10 mouse cellular contexts compared by ENCODE assay signal in genomic region chr5:140282376-140282775, GRCm38 (mm10). TPM values are rescaled to one million over a fixed set of nuclear protein-coding genes. Genes with fewer than 3 reads are reported as not detected.
A peak's percentile ranks its signal among the peaks of the same experiment; 100 is the strongest.
DNase-seq lines count a peak whose midpoint lies in the region; ATAC-seq lines count a peak whose summit lies in the region.
"Had no signal": no experiment of that assay in that cellular context is flagged by ENCODE, and none has a peak within 500 bp of the region (broad histone marks: within the 10 kb centered on the region; RNA-seq: fewer than 3 reads in every experiment).

No protein-coding gene starts in this region.

- 0 out of 2 replicates have a peak overlapping the region, but pooled peaks have one; percentile 30 for H3K27ac ChIP-seq in hindbrain, embryonic 13.5 days
- H3K27ac ChIP-seq in hindbrain, embryonic 12.5 days, result no peak overlapping the region
- H3K27ac ChIP-seq in limb, embryonic 10.5 days, result 0 out of 2 replicates have a peak overlapping the region, but pooled peaks have one; percentile 2
- H3K27ac ChIP-seq: heart, embryonic 13.5 days had no signal

- WGBS in hindbrain, embryonic 13.5 days, result 75% methylated on average over 8 of the region's 8 CpGs
- WGBS in hindbrain, embryonic 12.5 days, result 75% methylated on average over 8 of the region's 8 CpGs
- WGBS in limb, embryonic 10.5 days, result 73% methylated on average over 8 of the region's 8 CpGs

- H3K4me2 ChIP-seq in hindbrain, embryonic 13.5 days, result no peak overlapping the region
- H3K4me2 ChIP-seq in hindbrain, embryonic 12.5 days (replicated peaks), result no peak overlapping the region
- H3K4me2 ChIP-seq: heart, embryonic 13.5 days had no signal

- H3K9me3 ChIP-seq in hindbrain, embryonic 13.5 days, result no peaks in the 10 kb centered on the region
- no peaks in the 10 kb centered on the region for H3K9me3 ChIP-seq in hindbrain, embryonic 12.5 days (replicated peaks)
- H3K9me3 ChIP-seq in limb, embryonic 10.5 days (replicated peaks), result no peaks in the 10 kb centered on the region
- H3K9me3 ChIP-seq: heart, embryonic 13.5 days had no signal

- no peak for ATAC-seq in hindbrain, embryonic 13.5 days (ENCODE audit: low FRiP score)
- ATAC-seq in hindbrain, embryonic 12.5 days (ENCODE audit: low FRiP score), result no peak
- no peak for ATAC-seq in megakaryocyte, adult 5-6 weeks (ENCODE audit: poor library complexity, severe bottlenecking)
- ATAC-seq: Patski had no signal

- peaks cover 20% of the 10 kb centered on the region; the same call in 1 of the 2 replicates for H3K36me3 ChIP-seq in hindbrain, embryonic 13.5 days
- peaks cover 20% of the 10 kb centered on the region; the same call in 1 of the 2 replicates for H3K36me3 ChIP-seq in hindbrain, embryonic 12.5 days
- H3K36me3 ChIP-seq in limb, embryonic 10.5 days, result peaks cover 90% of the 10 kb centered on the region

- H3K27me3 ChIP-seq in hindbrain, embryonic 13.5 days, result no peaks in the 10 kb centered on the region
- H3K27me3 ChIP-seq in hindbrain, embryonic 12.5 days, result no peaks in the 10 kb centered on the region
- no peaks in the 10 kb centered on the region for H3K27me3 ChIP-seq in limb, embryonic 10.5 days (ENCODE audit: low read depth, poor library complexity, severe bottlenecking)
- H3K27me3 ChIP-seq: heart, embryonic 13.5 days; Patski had no signal

- no peak overlapping the region for H3K9ac ChIP-seq in hindbrain, embryonic 13.5 days
- no peak overlapping the region for H3K9ac ChIP-seq in hindbrain, embryonic 12.5 days
- H3K9ac ChIP-seq: heart, embryonic 13.5 days had no signal

- peaks cover 11% of the 10 kb centered on the region; the same call in 1 of the 2 replicates for H3K4me1 ChIP-seq in hindbrain, embryonic 13.5 days (replicated peaks)
- H3K4me1 ChIP-seq in hindbrain, embryonic 12.5 days, result peaks cover 4% of the 10 kb centered on the region; the same call in 1 of the 2 replicates
- H3K4me1 ChIP-seq in limb, embryonic 10.5 days, result peaks cover 7% of the 10 kb centered on the region; the same call in 1 of the 2 replicates
- H3K4me1 ChIP-seq: heart, embryonic 13.5 days had no signal

- H3K4me3 ChIP-seq in hindbrain, embryonic 13.5 days, result no peak overlapping the region
- H3K4me3 ChIP-seq in hindbrain, embryonic 12.5 days, result no peak overlapping the region
- no peak overlapping the region for H3K4me3 ChIP-seq in limb, embryonic 10.5 days
- H3K4me3 ChIP-seq: heart, embryonic 13.5 days had no signal

- peak; percentile 92 for DNase-seq in R1 (ENCODE audit: low read depth, low spot score)
- DNase-seq in cerebellum, adult 9-11 months, result peak; percentile 45
- DNase-seq in limb, embryonic 10.5 days (ENCODE audit: low spot score), result no peak
- DNase-seq in right cerebral cortex, postnatal 25 days, result no peak
- DNase-seq in frontal cortex, postnatal 36 days (ENCODE audit: low spot score in 2 of 2), result no peak

RNA-seq across cellular contexts. Expression of gene Mad1l1, which starts 39.0 kb away (rescaled TPM):
- 33.2 and 34.1 TPM in 2 replicates for polyA plus RNA-seq in hindbrain, embryonic 13.5 days (2015; fragmentation: Nextera tagmentation; extraction: Ambion mirVana)
- 39.9 and 44.8 TPM in 2 replicates for polyA plus RNA-seq in hindbrain, embryonic 12.5 days (2016; fragmentation: Nextera tagmentation; extraction: Ambion mirVana)
- polyA plus RNA-seq in limb, embryonic 10.5 days (2016; fragmentation: Nextera tagmentation; extraction: Ambion mirVana), result 68.7 and 68.9 TPM in 2 replicates
- 7.4 and 11.6 TPM in 2 replicates for total RNA-seq in megakaryocyte, adult 5-6 weeks (2015)
- 45.0 and 46.6 TPM in 2 replicates for total RNA-seq in megakaryocyte, adult 5-6 weeks (2017)

RNA-seq across cellular contexts. Expression of gene Nudt1, which starts 39.1 kb away (rescaled TPM):
- polyA plus RNA-seq in hindbrain, embryonic 13.5 days (2015; fragmentation: Nextera tagmentation; extraction: Ambion mirVana), result 26.8 and 28.6 TPM in 2 replicates
- 31.1 and 32.1 TPM in 2 replicates for polyA plus RNA-seq in hindbrain, embryonic 12.5 days (2016; fragmentation: Nextera tagmentation; extraction: Ambion mirVana)
- 66.8 and 71.8 TPM in 2 replicates for polyA plus RNA-seq in limb, embryonic 10.5 days (2016; fragmentation: Nextera tagmentation; extraction: Ambion mirVana)
- total RNA-seq in megakaryocyte, adult 5-6 weeks (2015), result 17.5 and 19.9 TPM in 2 replicates
- 11.6 and 18.4 TPM in 2 replicates for total RNA-seq in megakaryocyte, adult 5-6 weeks (2017)

RNA-seq across cellular contexts. Expression of gene Mrm2, which starts 49.3 kb away (rescaled TPM):
- polyA plus RNA-seq in hindbrain, embryonic 13.5 days (2015; fragmentation: Nextera tagmentation; extraction: Ambion mirVana), result 20.2 and 21.5 TPM in 2 replicates
- 18.9 and 20.9 TPM in 2 replicates for polyA plus RNA-seq in hindbrain, embryonic 12.5 days (2016; fragmentation: Nextera tagmentation; extraction: Ambion mirVana)
- polyA plus RNA-seq in limb, embryonic 10.5 days (2016; fragmentation: Nextera tagmentation; extraction: Ambion mirVana), result 22.2 and 24.1 TPM in 2 replicates
- total RNA-seq in megakaryocyte, adult 5-6 weeks (2015), result 1.7 and 5.5 TPM in 2 replicates
- 2.4 and 4.0 TPM in 2 replicates for total RNA-seq in megakaryocyte, adult 5-6 weeks (2017)

Comparison
In these comparisons a context has a peak if more than half of its experiments do, and no peak if none do; other contexts are left out.
1. DNase-seq: peak in R1 (single experiment) and cerebellum, adult 9-11 months (single experiment); none in limb, embryonic 10.5 days (single experiment), right cerebral cortex, postnatal 25 days (single experiment) and frontal cortex, postnatal 36 days (0 of 2).